Mouse (Mus musculus) kidney, adult 2 months (tissue): ENCODE measurements around the gene Hist1h4h.
"Not testable (repeated sequence)": the region's sequence is repeated elsewhere in the genome, so short reads cannot be mapped to it uniquely, and the experiment has no call there.

ENCODE experiments used
- CTCF ChIP-seq: fragments of 200-500 bp; conservative IDR thresholded peaks from 2 replicates; pipeline ENCODE4 v1.5.1; 2011; ENCODE audit warnings: low read depth, mild to moderate bottlenecking, control low read depth, low read length, moderate library complexity, mixed read lengths; ENCODE audit not compliant: insufficient read depth, insufficient read length
- POLR2A ChIP-seq: fragments of 200-500 bp; IDR thresholded peaks from one replicate; pipeline ENCODE4 v1.6.1; 2011; ENCODE audit warnings: low read depth, low read length, control low read depth

GRCm38 (mm10) chr13:23573034-23573897, 42.4 kb downstream of the Hist1h4h start:
- TF ChIP-seq CTCF, POLR2A: not testable (repeated sequence)
